Mouse (Mus musculus): ENCODE measurements around the gene Hip1r. TPM values are rescaled to one million over a fixed set of nuclear protein-coding genes. Genes with fewer than 3 reads are reported as not detected.
A peak's percentile ranks its signal among the peaks of the same experiment; 100 is the strongest.

The Hip1r gene
- total RNA-seq, 2 experiments from 2014 or later: 7.2 to 11.1 TPM

- intact Hi-C loops (cut with DNase I; ENCODE audit: low total_unique reads): no loop called here
These were observed 4.2 kb upstream of the Hip1r start for GRCm38 (mm10) chr5:123969216-123969615.

GRCm38 (mm10) chr5:123970576-123970975 is 2.9 kb upstream of the Hip1r start:
- DNase-seq: no peak
- intact Hi-C loops (cut with DNase I; ENCODE audit: low total_unique reads): no loop called here

More at GRCm38 (mm10) chr5:123969216-123969615, 4.2 kb upstream of the Hip1r start:
- no peak for DNase-seq

- DNase-seq: no peak
- intact Hi-C loops (cut with DNase I; ENCODE audit: low total_unique reads): no loop called here
These were observed 975 bp upstream of the Hip1r start for GRCm38 (mm10) chr5:123972453-123972852.

- intact Hi-C loops (cut with DNase I; ENCODE audit: low total_unique reads): no loop called here
- DNase-seq: no peak
These were observed 704 bp downstream of the Hip1r start for GRCm38 (mm10) chr5:123974179-123974485.

- intact Hi-C loops (cut with DNase I; ENCODE audit: low total_unique reads): no loop called here
- DNase-seq: no peak
These were observed 1.2 kb downstream of the Hip1r start for GRCm38 (mm10) chr5:123974616-123975111.

GRCm38 (mm10) chr5:123975668-123976180 is 2.3 kb downstream of the Hip1r start:
- intact Hi-C loops (cut with DNase I; ENCODE audit: low total_unique reads): no loop called here
- no peak for DNase-seq

GRCm38 (mm10) chr5:123977231-123977630 is 3.8 kb downstream of the Hip1r start:
- intact Hi-C loops (cut with DNase I; ENCODE audit: low total_unique reads): no loop called here
- DNase-seq: no peak

GRCm38 (mm10) chr5:123978131-123978530 is 4.7 kb downstream of the Hip1r start:
- intact Hi-C loops (cut with DNase I; ENCODE audit: low total_unique reads): no loop called here
- DNase-seq: no peak

GRCm38 (mm10) chr5:123979221-123979979 is 6.0 kb downstream of the Hip1r start:
- intact Hi-C loops (cut with DNase I; ENCODE audit: low total_unique reads): no loop called here
- peak; percentile 54 for DNase-seq

GRCm38 (mm10) chr5:123979980-123980369 is 6.5 kb downstream of the Hip1r start:
- intact Hi-C loops (cut with DNase I; ENCODE audit: low total_unique reads): no loop called here
- DNase-seq: no peak

- intact Hi-C loops (cut with DNase I; ENCODE audit: low total_unique reads): no loop called here
- no peak for DNase-seq
These were observed 7.3 kb downstream of the Hip1r start for GRCm38 (mm10) chr5:123980521-123981249.

- intact Hi-C loops (cut with DNase I; ENCODE audit: low total_unique reads): no loop called here
- no peak for DNase-seq
These were observed 7.8 kb downstream of the Hip1r start for GRCm38 (mm10) chr5:123981250-123981554.

GRCm38 (mm10) chr5:123982838-123983237 is 9.4 kb downstream of the Hip1r start:
- no peak for DNase-seq
- intact Hi-C loops (cut with DNase I; ENCODE audit: low total_unique reads): no loop called here

- no peak for DNase-seq
- intact Hi-C loops (cut with DNase I; ENCODE audit: low total_unique reads): no loop called here
These were observed 12.0 kb downstream of the Hip1r start for GRCm38 (mm10) chr5:123985434-123985833.

- intact Hi-C loops (cut with DNase I; ENCODE audit: low total_unique reads): no loop called here
- no peak for DNase-seq
These were observed 13.5 kb downstream of the Hip1r start for GRCm38 (mm10) chr5:123986925-123987324.

GRCm38 (mm10) chr5:123987511-123987910 is 14.1 kb downstream of the Hip1r start:
- no peak for DNase-seq
- intact Hi-C loops (cut with DNase I; ENCODE audit: low total_unique reads): no loop called here

GRCm38 (mm10) chr5:123989941-123990885 is 16.8 kb downstream of the Hip1r start:
- DNase-seq: no peak

GRCm38 (mm10) chr5:123991321-123991720 is 17.9 kb downstream of the Hip1r start:
- intact Hi-C loops (cut with DNase I; ENCODE audit: low total_unique reads): loop anchor here (5.0 kb wide), 1 partner anchor 799 kb away; no protein-coding TSS in a partner anchor
- DNase-seq: no peak

More at GRCm38 (mm10) chr5:123989941-123990885, 16.8 kb downstream of the Hip1r start:
- intact Hi-C loops (cut with DNase I; ENCODE audit: low total_unique reads): loop anchor here (5.0 kb wide), 1 partner anchor 798 kb away; no protein-coding TSS in a partner anchor

- peak; percentile 58 for DNase-seq
- intact Hi-C loops (cut with DNase I; ENCODE audit: low total_unique reads): loop anchor here (2.0 to 5.0 kb wide), 2 partner anchors 45 to 800 kb away; no protein-coding TSS in a partner anchor
These were observed 18.8 kb downstream of the Hip1r start for GRCm38 (mm10) chr5:123992193-123992637.
